Mouse (Mus musculus) embryonic facial prominence, embryonic 10.5 days (tissue): ENCODE results near the gene Tpsg1. TPM values are rescaled to one million over a fixed set of nuclear protein-coding genes. Genes with fewer than 3 reads are reported as not detected.
A peak's percentile ranks its signal among the peaks of the same experiment; 100 is the strongest.

Experiments
- DNase-seq: peaks from one replicate; pipeline ENCODE4 v3.0.0-alpha.2; 2017; ENCODE audit warnings: low spot score
- H3K27ac ChIP-seq: fragments of 300-500 bp; sonication (generic); replicated peaks from 2 replicates; pipeline ENCODE4 v1.5.1; 2016; ENCODE audit warnings: mild to moderate bottlenecking
- H3K27me3 ChIP-seq: fragments of 300-500 bp; sonication (generic); replicated peaks from 2 replicates; pipeline ENCODE4 v1.6.1; 2016; ENCODE audit warnings: low read depth, mild to moderate bottlenecking; ENCODE audit not compliant: poor library complexity, severe bottlenecking
- H3K36me3 ChIP-seq: fragments of 300-500 bp; sonication (generic); replicated peaks from 2 replicates; pipeline ENCODE4 v1.6.1; 2016; ENCODE audit warnings: mild to moderate bottlenecking, moderate library complexity
- H3K4me1 ChIP-seq: fragments of 300-500 bp; sonication (generic); 2 replicates; pipeline ENCODE4 v1.6.1; 2016
- H3K4me3 ChIP-seq: fragments of 300-500 bp; sonication (generic); 2 replicates; pipeline ENCODE4 v1.5.1; 2016; ENCODE audit warnings: mild to moderate bottlenecking, moderate library complexity
- H3K9me3 ChIP-seq: fragments of 300-500 bp; sonication (generic); 2 replicates; pipeline ENCODE4 v1.6.1; 2016; ENCODE audit warnings: mild to moderate bottlenecking
- WGBS: fragments of 180-500 bp; shearing (Covaris S2); methylation state at CpG from one replicate; pipeline ENCODE4 v1.1.7; 2016; 5-methylcytosine and 5-hydroxymethylcytosine counted together
- polyA plus RNA-seq: library from polyadenylated mRNA; unstranded; fragments of >200 nt; fragmentation: Nextera tagmentation; extraction: Ambion mirVana; gene quantifications from 2 replicates; pipeline ENCODE4 v1.2.1, GENCODE M21; 2016

Gene Tpsg1
- polyA plus RNA-seq, 1 experiment from 2014 or later: not detected

DNA sequence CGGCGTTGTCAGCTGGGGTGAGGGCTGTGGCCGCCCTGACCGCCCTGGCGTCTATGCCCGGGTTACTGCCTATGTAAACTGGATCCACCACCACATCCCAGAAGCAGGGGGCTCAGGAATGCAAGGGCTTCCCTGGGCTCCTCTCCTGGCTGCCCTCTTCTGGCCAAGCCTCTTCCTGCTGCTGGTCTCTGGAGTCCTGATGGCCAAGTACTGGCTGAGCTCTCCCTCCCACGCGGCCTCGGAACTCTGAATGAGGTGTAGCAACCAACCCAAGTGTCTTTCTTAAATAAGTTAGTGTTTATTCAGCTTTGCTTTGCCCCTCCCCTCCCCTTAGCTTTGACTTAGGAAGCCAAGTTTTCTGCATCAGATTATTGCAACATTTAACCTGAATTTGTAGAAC, 4.9 kb downstream of the Tpsg1 start:
- WGBS: 51% methylated on average over 9 of the region's 9 CpGs
- DNase-seq: peak; percentile 46
- Histone ChIP-seq H3K36me3 (peaks cover 22% of the 10 kb centered on the region; the same call in 1 of the 2 replicates), H3K4me1 (peaks cover 11% of the 10 kb centered on the region), H3K27ac (no peak overlapping the region), H3K9me3 (no peaks in the 10 kb centered on the region), H3K27me3 (0 out of 2 replicates have a peak, but pooled peaks cover 5% of the 10 kb centered on the region), H3K4me3 (no peak overlapping the region)

DNA sequence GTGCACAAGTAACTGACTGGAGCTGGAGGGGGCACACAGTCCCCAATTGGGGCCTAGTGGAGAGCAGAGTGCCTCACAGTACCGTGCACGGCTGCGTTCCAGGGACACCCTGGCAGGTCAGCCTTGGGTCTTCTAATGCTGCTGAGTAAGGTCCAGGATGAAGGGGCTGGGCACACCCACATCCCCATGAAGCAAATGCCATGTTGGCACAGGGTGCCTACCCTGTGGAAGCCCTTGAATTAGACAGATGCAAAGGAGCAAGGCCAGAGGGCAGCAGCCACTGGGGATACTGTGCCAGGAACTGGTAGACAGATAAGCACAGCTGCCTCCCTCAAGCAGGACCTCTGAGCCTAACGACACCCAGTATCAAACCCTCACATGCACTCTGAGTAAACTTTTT, 25.5 kb downstream of the Tpsg1 start:
- WGBS: 84% methylated on average over 4 of the region's 4 CpGs
- Histone ChIP-seq H3K9me3 (no peaks in the 10 kb centered on the region), H3K27ac (no peak overlapping the region), H3K36me3 (peaks cover 35% of the 10 kb centered on the region), H3K4me1 (peaks cover 18% of the 10 kb centered on the region), H3K4me3 (no peak overlapping the region), H3K27me3 (peaks cover 7% of the 10 kb centered on the region)
- no peak for DNase-seq

DNA sequence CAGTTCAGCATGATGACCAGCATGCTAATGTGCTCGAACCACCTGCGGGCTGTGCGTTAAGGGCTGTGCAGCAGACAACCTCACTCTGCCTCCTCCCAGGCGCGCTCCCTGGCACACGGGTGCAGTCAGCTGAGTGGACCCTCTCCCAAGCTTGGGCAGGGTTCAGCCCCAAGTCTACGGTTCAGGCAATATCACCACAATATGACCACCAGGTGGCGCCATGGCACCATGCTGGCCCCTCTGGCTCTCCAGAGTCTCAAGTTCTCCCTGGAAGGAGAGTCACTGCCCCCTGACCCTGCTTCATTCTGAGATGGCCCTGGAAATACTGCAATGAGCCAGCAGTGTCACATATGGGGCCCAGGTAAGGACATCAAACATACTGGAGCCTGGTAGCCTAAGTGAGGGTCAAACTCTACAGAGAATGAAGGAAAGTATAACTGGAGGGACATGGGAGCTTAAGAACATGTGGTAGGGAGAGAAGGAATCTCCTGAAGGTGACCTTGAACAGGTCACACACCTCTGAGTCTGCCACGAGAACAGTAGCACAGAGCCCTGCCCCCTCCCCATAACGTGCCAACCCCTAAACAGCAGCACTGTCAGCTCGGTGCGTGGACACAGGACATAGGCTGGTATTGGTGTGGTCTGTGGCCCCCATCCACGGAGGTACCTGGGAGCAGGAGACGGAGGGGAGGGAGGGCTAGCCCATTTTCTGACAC, 28.9 kb downstream of the Tpsg1 start:
- peak; percentile 88 for DNase-seq
- H3K4me1 ChIP-seq: peaks cover 31% of the 10 kb centered on the region
- H3K36me3 ChIP-seq: peaks cover 6% of the 10 kb centered on the region; the same call in 1 of the 2 replicates
- H3K9me3 ChIP-seq: no peaks in the 10 kb centered on the region
- peaks cover 38% of the 10 kb centered on the region for H3K27me3 ChIP-seq
- H3K4me3 ChIP-seq: no peak overlapping the region
- 30% methylated on average over 14 of the region's 14 CpGs for WGBS
- H3K27ac ChIP-seq: no peak overlapping the region

- WGBS: 31% methylated on average over 13 of the region's 13 CpGs
- Histone ChIP-seq H3K4me3 (no peak overlapping the region), H3K4me1 (peaks cover 33% of the 10 kb centered on the region), H3K9me3 (no peaks in the 10 kb centered on the region), H3K27ac (no peak overlapping the region), H3K27me3 (peaks cover 43% of the 10 kb centered on the region), H3K36me3 (peaks cover under 1% of the 10 kb centered on the region; the same call in 1 of the 2 replicates)
- no peak for DNase-seq
These were observed 29.4 kb downstream of the Tpsg1 start for GRCm38 (mm10) chr17:25398520-25398838.

GRCm38 (mm10) chr17:25400443-25400842, 31.4 kb downstream of the Tpsg1 start:
- peak; percentile 85 for DNase-seq

GRCm38 (mm10) chr17:25401491-25401890, 32.4 kb downstream of the Tpsg1 start:
- H3K27me3 ChIP-seq: peaks cover 61% of the 10 kb centered on the region
- no peaks in the 10 kb centered on the region for H3K9me3 ChIP-seq
- no peak overlapping the region for H3K4me3 ChIP-seq
- H3K36me3 ChIP-seq: no peaks in the 10 kb centered on the region
- H3K4me1 ChIP-seq: peaks cover 63% of the 10 kb centered on the region
- 27% methylated on average over 4 of the region's 4 CpGs for WGBS
- no peak for DNase-seq
- H3K27ac ChIP-seq: no peak overlapping the region

More at GRCm38 (mm10) chr17:25400443-25400842, 31.4 kb downstream of the Tpsg1 start:
- Histone ChIP-seq H3K4me1 (peaks cover 53% of the 10 kb centered on the region), H3K9me3 (no peaks in the 10 kb centered on the region), H3K27ac (no peak overlapping the region), H3K4me3 (no peak overlapping the region), H3K36me3 (no peaks in the 10 kb centered on the region), H3K27me3 (peaks cover 57% of the 10 kb centered on the region)
- 5% methylated on average over 7 of the region's 7 CpGs for WGBS

DNA sequence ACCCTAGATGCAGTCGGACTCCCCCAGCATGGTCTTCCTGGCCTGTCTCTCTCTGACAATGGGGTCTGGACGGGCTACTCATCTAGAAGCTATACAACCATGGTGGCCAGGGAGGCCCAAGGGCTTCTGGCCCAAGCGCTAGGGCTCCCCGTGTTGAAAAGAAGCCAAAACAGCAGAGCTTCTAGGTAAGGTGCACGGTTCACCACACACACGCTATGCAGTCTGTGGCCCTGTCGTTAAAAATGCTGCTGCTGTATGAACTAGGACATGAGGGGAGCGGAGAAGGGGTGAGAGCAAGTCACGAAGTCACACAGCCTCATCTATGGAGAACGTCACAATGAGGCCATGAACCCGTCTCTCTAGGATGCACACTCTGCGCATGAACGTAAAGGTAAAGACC, 33.2 kb downstream of the Tpsg1 start:
- peaks cover 68% of the 10 kb centered on the region for H3K27me3 ChIP-seq
- H3K4me3 ChIP-seq: no peak overlapping the region
- WGBS: 85% methylated on average over 13 of the region's 13 CpGs
- H3K4me1 ChIP-seq: peaks cover 71% of the 10 kb centered on the region
- no peaks in the 10 kb centered on the region for H3K9me3 ChIP-seq
- no peak for DNase-seq
- no peak overlapping the region for H3K27ac ChIP-seq
- no peaks in the 10 kb centered on the region for H3K36me3 ChIP-seq

DNA sequence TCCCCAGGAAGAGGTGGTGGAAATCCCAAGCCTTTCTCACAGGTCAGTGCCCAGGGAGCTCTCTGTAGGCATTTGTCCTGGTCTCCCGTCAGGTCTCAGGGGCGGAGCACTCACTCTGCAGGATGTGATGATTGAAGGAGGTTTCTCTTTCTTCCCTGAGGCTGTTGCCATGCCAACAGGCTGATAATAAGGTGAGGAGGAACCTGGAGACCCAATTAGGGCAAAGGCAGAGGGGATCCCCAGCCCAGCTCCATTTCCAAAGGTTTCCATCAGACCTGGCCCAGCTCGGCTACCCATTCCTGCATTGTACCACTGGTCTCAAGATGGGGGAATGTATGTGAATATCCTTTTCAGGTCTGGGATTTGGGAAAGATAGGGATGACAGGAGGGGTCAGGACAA, 35.1 kb downstream of the Tpsg1 start:
- Histone ChIP-seq H3K36me3 (no peaks in the 10 kb centered on the region), H3K4me3 (no peak overlapping the region), H3K27ac (0 out of 2 replicates have a peak overlapping the region, but pooled peaks have one; percentile 73), H3K27me3 (peaks cover 69% of the 10 kb centered on the region), H3K4me1 (peaks cover 69% of the 10 kb centered on the region), H3K9me3 (no peaks in the 10 kb centered on the region)
- 20% methylated on average over 3 of the region's 3 CpGs for WGBS
- no peak for DNase-seq

DNA sequence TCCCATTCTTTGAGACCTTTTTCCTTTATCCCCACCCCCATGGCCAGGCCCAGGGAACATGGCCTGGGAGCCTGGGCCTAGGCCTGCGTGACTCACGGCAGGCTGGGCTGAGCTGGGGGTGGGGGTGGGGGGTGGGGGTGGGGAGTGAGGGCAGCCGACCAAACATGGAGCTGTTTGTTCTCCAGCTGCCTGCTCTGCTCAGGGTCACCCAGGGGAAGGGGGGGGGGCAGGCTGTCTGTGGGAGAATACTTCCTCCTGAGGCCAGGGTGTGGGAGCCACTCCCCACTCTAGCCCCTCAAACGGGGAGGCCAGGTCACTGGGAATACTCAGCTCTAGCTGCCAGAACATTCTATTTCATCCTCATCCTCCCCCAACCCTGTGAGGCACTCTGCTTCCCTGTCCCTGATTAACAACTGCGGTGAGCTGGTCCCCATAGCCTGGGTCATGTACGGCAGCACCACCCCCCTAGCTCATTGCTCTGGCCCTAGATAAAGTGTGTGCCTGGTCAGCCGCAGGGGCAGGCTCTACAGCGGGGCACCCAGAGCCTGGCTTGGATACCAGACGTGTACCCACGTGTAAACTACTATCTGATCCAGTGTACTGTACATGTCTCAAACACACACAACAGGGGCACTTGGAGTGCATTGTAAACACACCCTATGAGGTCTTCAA, 36.3 kb downstream of the Tpsg1 start:
- 10% methylated on average over 10 of the region's 10 CpGs for WGBS
- peak; percentile 43 for DNase-seq
- H3K36me3 ChIP-seq: no peaks in the 10 kb centered on the region
- H3K27ac ChIP-seq: peak overlapping the region; percentile 73
- H3K4me1 ChIP-seq: peaks cover 68% of the 10 kb centered on the region
- no peak overlapping the region for H3K4me3 ChIP-seq
- H3K27me3 ChIP-seq: peaks cover 59% of the 10 kb centered on the region; the same call in 1 of the 2 replicates
- H3K9me3 ChIP-seq: no peaks in the 10 kb centered on the region

DNA sequence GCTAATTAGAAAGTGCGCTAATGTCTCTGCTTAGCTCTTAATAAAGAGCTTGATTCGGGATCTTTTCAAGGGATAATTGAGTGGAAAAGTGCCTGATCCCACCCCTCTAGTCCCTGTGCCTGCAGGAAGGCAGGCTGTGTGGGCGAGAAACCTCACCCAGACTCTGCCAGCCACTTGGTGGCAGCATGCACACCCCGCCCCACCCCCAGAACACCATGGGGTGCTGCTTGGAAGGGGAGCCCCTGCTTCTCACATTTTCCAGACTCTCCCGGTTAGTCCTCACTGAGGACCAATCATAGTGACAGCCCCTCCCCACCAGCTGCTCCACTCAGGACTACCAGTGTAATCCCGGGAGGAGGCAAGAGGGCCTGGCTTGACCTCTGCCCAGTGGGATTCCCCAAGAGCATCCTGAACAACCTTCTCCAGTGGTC, 37.0 kb downstream of the Tpsg1 start:
- WGBS: 18% methylated on average over 6 of the region's 6 CpGs
- H3K36me3 ChIP-seq: no peaks in the 10 kb centered on the region
- H3K9me3 ChIP-seq: no peaks in the 10 kb centered on the region
- H3K27ac ChIP-seq: peak overlapping the region; percentile 73
- DNase-seq: no peak
- H3K4me3 ChIP-seq: peak overlapping the region; percentile 23; the same call in 1 of the 2 replicates
- peaks cover 53% of the 10 kb centered on the region; the same call in 1 of the 2 replicates for H3K27me3 ChIP-seq
- peaks cover 74% of the 10 kb centered on the region for H3K4me1 ChIP-seq

DNA sequence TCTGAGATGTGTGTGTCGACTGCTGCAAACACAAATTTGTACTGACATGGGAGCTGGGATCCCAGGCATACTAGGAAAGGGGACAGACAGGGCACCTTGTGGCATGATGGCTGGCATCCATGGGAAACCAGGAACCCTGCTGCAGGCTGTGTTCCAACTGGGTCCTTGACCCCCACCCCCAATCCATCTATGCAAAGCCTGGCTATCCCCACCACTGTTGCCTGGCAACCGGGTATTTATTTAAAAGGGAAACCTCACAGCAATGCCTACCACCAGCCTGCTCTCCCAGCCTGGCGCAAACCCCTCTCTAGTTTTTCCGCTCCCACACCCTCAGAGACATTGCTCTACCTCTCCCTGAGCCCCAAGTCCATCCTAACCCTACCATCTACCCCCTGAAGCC, 38.3 kb downstream of the Tpsg1 start:
- no peak for DNase-seq
- no peaks in the 10 kb centered on the region for H3K9me3 ChIP-seq
- peak overlapping the region; percentile 66; the same call in 1 of the 2 replicates for H3K27ac ChIP-seq
- H3K4me1 ChIP-seq: peaks cover 72% of the 10 kb centered on the region
- H3K27me3 ChIP-seq: peaks cover 40% of the 10 kb centered on the region; the same call in 1 of the 2 replicates
- H3K4me3 ChIP-seq: no peak overlapping the region
- no peaks in the 10 kb centered on the region for H3K36me3 ChIP-seq
- WGBS: 85% methylated on average over 4 of the region's 4 CpGs

DNA sequence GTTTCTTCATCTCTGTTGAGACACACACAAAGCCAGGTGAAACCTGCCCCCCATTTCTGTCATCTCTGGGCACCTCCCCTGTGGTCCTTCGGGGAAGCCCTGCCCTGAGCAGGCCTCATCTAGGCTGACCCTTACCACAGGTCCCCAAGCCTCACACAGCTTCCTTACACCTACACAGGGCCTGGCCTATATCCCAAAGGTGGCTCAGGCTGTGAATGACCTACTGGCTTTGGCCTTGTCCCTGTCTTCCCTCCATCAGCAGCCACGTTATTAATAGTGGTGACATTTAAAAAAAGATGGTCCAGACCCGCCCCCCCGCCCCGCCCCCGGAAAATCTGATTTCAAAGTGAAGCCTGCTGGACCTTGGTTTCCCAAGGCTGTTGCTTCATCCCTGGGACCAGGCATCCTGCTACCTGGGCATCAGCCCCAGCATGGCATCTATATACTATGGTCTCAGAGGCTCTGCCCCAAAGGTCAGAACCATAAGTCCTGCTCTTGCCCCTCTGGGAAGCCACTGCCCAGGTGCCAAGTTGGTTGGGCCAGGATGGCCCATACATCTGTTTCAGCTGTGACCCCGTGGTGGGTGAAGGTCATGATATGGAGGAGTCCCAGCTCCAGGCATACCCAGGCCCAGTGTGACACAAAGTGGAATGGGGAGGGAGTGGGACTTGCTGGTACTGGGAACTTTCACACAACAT, 39.4 kb downstream of the Tpsg1 start:
- Histone ChIP-seq H3K36me3 (no peaks in the 10 kb centered on the region), H3K4me1 (peaks cover 70% of the 10 kb centered on the region), H3K9me3 (no peaks in the 10 kb centered on the region), H3K4me3 (no peak overlapping the region), H3K27me3 (peaks cover 29% of the 10 kb centered on the region; the same call in 1 of the 2 replicates), H3K27ac (no peak overlapping the region)
- DNase-seq: no peak
- WGBS: 84% methylated on average over 7 of the region's 7 CpGs
